Mouse (Mus musculus): ENCODE data around the gene Olfr331. TPM values are rescaled to one million over a fixed set of nuclear protein-coding genes. Genes with fewer than 3 reads are reported as not detected.

Gene Olfr331
- polyA plus RNA-seq, 1 experiment from 2014 or later: not detected

- WGBS: 44% methylated on average over 4 of the region's 4 CpGs
Observed at GRCm38 (mm10) chr11:58453592-58453991, 48.8 kb downstream of the Olfr331 start.

DNA sequence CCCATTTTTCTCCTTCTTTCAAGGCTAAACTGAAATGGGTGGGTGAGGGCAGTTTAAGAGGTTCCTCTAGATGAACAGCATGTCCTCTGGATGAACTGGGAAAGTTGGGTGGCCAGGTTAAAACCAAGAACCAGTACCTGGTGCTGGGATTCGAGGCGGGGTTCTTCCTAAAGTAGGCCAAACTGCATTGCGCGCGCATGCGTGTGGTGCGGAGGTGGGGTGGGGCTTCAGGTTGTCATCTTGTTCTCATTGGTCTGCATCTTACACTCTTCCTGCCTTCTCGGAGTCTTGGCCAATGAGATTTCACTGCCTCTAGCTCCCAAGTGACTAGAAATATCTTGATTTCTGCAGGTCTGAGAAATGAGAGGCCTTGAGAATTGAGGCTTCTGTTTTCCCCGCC lies 49.6 kb downstream of the Olfr331 start, which contains the start of gene Lypd9:
Lypd9 (minus strand) TSS at position 165 of the 400 bp plus-strand sequence.
- H3K4me2 ChIP-seq (ENCODE audit: low read depth, low read length): no peak within 1 kb of the TSS
- no peaks in the 10 kb centered on the region for H3K4me1 ChIP-seq (ENCODE audit: control insufficient read depth, insufficient read depth, low read length)
- H3K27me3 ChIP-seq (ENCODE audit: control insufficient read depth, insufficient read depth, low read length): no peaks in the 10 kb centered on the region
- ATAC-seq (replicated peaks; ENCODE audit: extremely low read depth, insufficient read depth, low FRiP score): no peak
- no peak within 1 kb of the TSS for H3K4me3 ChIP-seq (ENCODE audit: low read length)
- H3K9ac ChIP-seq (ENCODE audit: low read length): no peak within 1 kb of the TSS
- no peak within 1 kb of the TSS for H3K27ac ChIP-seq (ENCODE audit: low read length)
- H3K36me3 ChIP-seq (ENCODE audit: control insufficient read depth, insufficient read depth): no peaks in the 10 kb centered on the region
- 96% methylated on average over 9 of the region's 9 CpGs for WGBS
- H3K9me3 ChIP-seq (replicated peaks; ENCODE audit: control insufficient read depth, low read length): peaks cover 4% of the 10 kb centered on the region; the same call in 1 of the 2 replicates

More at GRCm38 (mm10) chr11:58453592-58453991, 48.8 kb downstream of the Olfr331 start:
- no peak for ATAC-seq (replicated peaks; ENCODE audit: extremely low read depth, insufficient read depth, low FRiP score)
- H3K36me3 ChIP-seq (ENCODE audit: control insufficient read depth, insufficient read depth): no peaks in the 10 kb centered on the region
- no peaks in the 10 kb centered on the region for H3K27me3 ChIP-seq (ENCODE audit: control insufficient read depth, insufficient read depth, low read length)
- H3K4me1 ChIP-seq (ENCODE audit: control insufficient read depth, insufficient read depth, low read length): no peaks in the 10 kb centered on the region
- no peak overlapping the region for H3K9ac ChIP-seq (ENCODE audit: low read length)
- H3K9me3 ChIP-seq (replicated peaks; ENCODE audit: control insufficient read depth, low read length): 0 out of 2 replicates have a peak, but pooled peaks cover 2% of the 10 kb centered on the region
- H3K27ac ChIP-seq (ENCODE audit: low read length): no peak overlapping the region
- no peak overlapping the region for H3K4me2 ChIP-seq (ENCODE audit: low read depth, low read length)
- no peak overlapping the region for H3K4me3 ChIP-seq (ENCODE audit: low read length)

Other genes with a start within 250 kb of the Olfr331 start
- 0.08 TPM in 1 of 2 replicates, not detected in the other for gene 4930438A08Rik, start 227.8 kb downstream of the Olfr331 start, polyA plus RNA-seq (2015; fragmentation: Nextera tagmentation; extraction: Ambion mirVana)
- gene Zfp692, start 195.5 kb downstream of the Olfr331 start, polyA plus RNA-seq (2015; fragmentation: Nextera tagmentation; extraction: Ambion mirVana): 15.0 and 16.6 TPM in 2 replicates
- gene Zfp672, start 172.2 kb downstream of the Olfr331 start, polyA plus RNA-seq (2015; fragmentation: Nextera tagmentation; extraction: Ambion mirVana): 38.8 and 40.5 TPM in 2 replicates
- gene Sh3bp5l, start 171.8 kb downstream of the Olfr331 start, polyA plus RNA-seq (2015; fragmentation: Nextera tagmentation; extraction: Ambion mirVana): 32.0 and 32.5 TPM in 2 replicates
- gene Lypd8, start 123.5 kb downstream of the Olfr331 start, polyA plus RNA-seq (2015; fragmentation: Nextera tagmentation; extraction: Ambion mirVana): 1.4 TPM in 1 of 2 replicates, not detected in the other
- not detected in 2 replicates for gene 1810065E05Rik, start 81.5 kb downstream of the Olfr331 start, polyA plus RNA-seq (2015; fragmentation: Nextera tagmentation; extraction: Ambion mirVana)
- not detected in 2 replicates for gene Gm12253, start 70.0 kb downstream of the Olfr331 start, polyA plus RNA-seq (2015; fragmentation: Nextera tagmentation; extraction: Ambion mirVana)
- gene Lypd9, start 49.6 kb downstream of the Olfr331 start, polyA plus RNA-seq (2015; fragmentation: Nextera tagmentation; extraction: Ambion mirVana): not detected in 2 replicates
- gene Olfr30, start 40.3 kb downstream of the Olfr331 start, polyA plus RNA-seq (2015; fragmentation: Nextera tagmentation; extraction: Ambion mirVana): not detected in 2 replicates
- gene Olfr332, start 10.0 kb downstream of the Olfr331 start, polyA plus RNA-seq (2015; fragmentation: Nextera tagmentation; extraction: Ambion mirVana): not detected in 2 replicates
- gene Olfr330, start 32.3 kb upstream of the Olfr331 start, polyA plus RNA-seq (2015; fragmentation: Nextera tagmentation; extraction: Ambion mirVana): not detected in 2 replicates
- not detected in 2 replicates for gene Olfr329-ps, start 43.9 kb upstream of the Olfr331 start, polyA plus RNA-seq (2015; fragmentation: Nextera tagmentation; extraction: Ambion mirVana)
- not detected in 2 replicates for gene Olfr328, start 53.1 kb upstream of the Olfr331 start, polyA plus RNA-seq (2015; fragmentation: Nextera tagmentation; extraction: Ambion mirVana)
- 0.07 and 0.11 TPM in 2 replicates for gene Olfr224, start 68.0 kb upstream of the Olfr331 start, polyA plus RNA-seq (2015; fragmentation: Nextera tagmentation; extraction: Ambion mirVana)
- not detected in 2 replicates for gene Olfr325, start 75.2 kb upstream of the Olfr331 start, polyA plus RNA-seq (2015; fragmentation: Nextera tagmentation; extraction: Ambion mirVana)
- not detected in 2 replicates for gene Olfr324, start 92.5 kb upstream of the Olfr331 start, polyA plus RNA-seq (2015; fragmentation: Nextera tagmentation; extraction: Ambion mirVana)
- not detected in 2 replicates for gene 2210407C18Rik, start 113.5 kb upstream of the Olfr331 start, polyA plus RNA-seq (2015; fragmentation: Nextera tagmentation; extraction: Ambion mirVana)
- not detected in 2 replicates for gene Olfr323, start 127.9 kb upstream of the Olfr331 start, polyA plus RNA-seq (2015; fragmentation: Nextera tagmentation; extraction: Ambion mirVana)
- gene Trim58, start 137.9 kb upstream of the Olfr331 start, polyA plus RNA-seq (2015; fragmentation: Nextera tagmentation; extraction: Ambion mirVana): 0.07 TPM in 1 of 2 replicates, not detected in the other
- gene Olfr322, start 156.2 kb upstream of the Olfr331 start, polyA plus RNA-seq (2015; fragmentation: Nextera tagmentation; extraction: Ambion mirVana): not detected in 2 replicates
- not detected in 2 replicates for gene Olfr320, start 178.5 kb upstream of the Olfr331 start, polyA plus RNA-seq (2015; fragmentation: Nextera tagmentation; extraction: Ambion mirVana)
- gene Olfr319, start 196.6 kb upstream of the Olfr331 start, polyA plus RNA-seq (2015; fragmentation: Nextera tagmentation; extraction: Ambion mirVana): not detected in 2 replicates
- not detected in 2 replicates for gene Olfr318, start 221.4 kb upstream of the Olfr331 start, polyA plus RNA-seq (2015; fragmentation: Nextera tagmentation; extraction: Ambion mirVana)
- gene Olfr317, start 236.6 kb upstream of the Olfr331 start, polyA plus RNA-seq (2015; fragmentation: Nextera tagmentation; extraction: Ambion mirVana): not detected in 2 replicates